Mouse (Mus musculus): ENCODE measurements at regions not wholly inside any gene's neighbourhood (a gene's known extent, or its start where the extent isn't known, plus 50 kb on each side); places are given as distances from the start of the nearest gene placed in this dataset.

DNA sequence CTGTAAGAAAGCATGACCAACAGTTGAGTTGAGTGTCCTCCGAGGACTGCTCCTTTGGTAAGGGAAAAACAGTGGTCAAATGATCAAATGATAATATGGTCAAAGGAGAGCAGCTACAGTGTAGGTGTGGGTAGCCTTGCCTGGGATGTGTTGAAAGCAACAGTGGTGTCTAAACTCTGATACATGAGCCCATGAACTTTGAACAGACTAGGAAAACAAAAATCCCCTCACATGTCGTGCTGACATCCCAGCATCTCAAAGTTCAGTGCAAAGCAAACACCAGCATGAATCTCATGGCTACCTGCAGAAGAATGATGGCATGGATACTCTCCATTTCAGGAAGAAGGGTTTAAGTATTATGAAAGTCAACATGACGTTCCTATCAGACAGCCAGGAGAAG lies 171.3 kb upstream of the Lpp start:
- no peak for TF ChIP-seq CTCF (IDR thresholded peaks at IDR 0.05; ENCODE audit: control insufficient read depth, insufficient read depth, low read length)
- TF ChIP-seq POLR2A (IDR thresholded peaks at IDR 0.05; ENCODE audit: borderline replicate concordance, control insufficient read depth, low read depth, low read length): no peak
